Mouse (Mus musculus) liver, embryonic 14.5 days (tissue): ENCODE measurements at regions not wholly inside any gene's neighbourhood (a gene's known extent, or its start where the extent isn't known, plus 50 kb on each side); places are given as distances from the start of the nearest gene placed in this dataset.

Experiments
- CTCF ChIP-seq: IDR thresholded peaks from 2 replicates; pipeline ENCODE4 v1.5.1; 2016; ENCODE audit warnings: antibody characterized with exemption, low read depth, control low read depth
- EP300 ChIP-seq: IDR thresholded peaks from 2 replicates; pipeline ENCODE4 v1.6.1; 2016; ENCODE audit warnings: antibody characterized with exemption, low read depth

DNA sequence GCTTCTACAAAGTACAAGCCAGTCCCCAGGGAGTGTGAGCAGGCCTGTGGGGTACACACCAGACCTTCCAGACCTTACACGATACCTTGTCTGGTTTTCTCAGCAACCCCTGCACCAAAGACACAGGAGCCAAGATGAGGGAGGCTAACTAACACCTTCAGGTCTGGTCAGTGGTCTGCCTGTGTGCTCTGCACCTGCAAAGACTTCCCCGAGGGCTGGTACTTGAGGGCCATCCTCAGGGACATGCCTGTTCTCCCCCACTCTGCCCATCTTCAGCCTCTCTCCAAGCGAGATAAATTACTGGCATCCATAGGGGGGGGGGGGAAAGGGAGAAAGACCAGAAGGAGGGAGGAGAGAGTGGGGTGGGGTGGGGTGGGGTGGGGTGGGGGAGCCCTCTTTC, 145.8 kb upstream of the Syt13 start:
- TF ChIP-seq CTCF: no peak
- TF ChIP-seq EP300: no peak
